ENCODE assay signal across 7 mouse cellular contexts in genomic region chr8:70863956-70864711, GRCm38 (mm10). TPM values are rescaled to one million over a fixed set of nuclear protein-coding genes. Genes with fewer than 3 reads are reported as not detected.
A peak's percentile ranks its signal among the peaks of the same experiment; 100 is the strongest.
DNase-seq lines count a peak whose midpoint lies in the region; ATAC-seq lines count a peak whose summit lies in the region.

No protein-coding gene starts in this region.

- H3K4me1 ChIP-seq in lung, embryonic 16.5 days (replicated peaks; ENCODE audit: control insufficient read depth, insufficient read depth, low read length) = peaks cover 26% of the 10 kb centered on the region
- H3K4me1 ChIP-seq in heart, embryonic 16.5 days (ENCODE audit: control insufficient read depth, insufficient read depth, low read length) = peaks cover 30% of the 10 kb centered on the region
- peaks cover 42% of the 10 kb centered on the region for H3K4me1 ChIP-seq in liver, embryonic 11.5 days (replicated peaks; ENCODE audit: control insufficient read depth, insufficient read depth, low read length)

- H3K36me3 ChIP-seq in lung, embryonic 16.5 days (ENCODE audit: control insufficient read depth, insufficient read depth, low read length) = no peaks in the 10 kb centered on the region; the same call in 1 of the 2 replicates
- no peaks in the 10 kb centered on the region for H3K36me3 ChIP-seq in heart, embryonic 16.5 days (ENCODE audit: control insufficient read depth, insufficient read depth)
- H3K36me3 ChIP-seq in liver, embryonic 11.5 days (ENCODE audit: control insufficient read depth, insufficient read depth, low read length) = no peaks in the 10 kb centered on the region; the same call in 1 of the 2 replicates
- no peaks in the 10 kb centered on the region for H3K36me3 ChIP-seq in splenic B cell, adult 2 months (ENCODE audit: control insufficient read depth, insufficient read depth, low read length, poor library complexity, severe bottlenecking)

- H3K9me3 ChIP-seq in lung, embryonic 16.5 days (ENCODE audit: control insufficient read depth, low read length) = no peaks in the 10 kb centered on the region
- H3K9me3 ChIP-seq in heart, embryonic 16.5 days (replicated peaks; ENCODE audit: control insufficient read depth, low read length) = no peaks in the 10 kb centered on the region
- no peaks in the 10 kb centered on the region for H3K9me3 ChIP-seq in liver, embryonic 11.5 days (ENCODE audit: control insufficient read depth, low read length)

- ATAC-seq in lung, embryonic 16.5 days (ENCODE audit: low read depth) = no peak
- ATAC-seq in heart, embryonic 16.5 days (replicated peaks; ENCODE audit: extremely low read depth, insufficient read depth, low FRiP score) = no peak
- no peak for ATAC-seq in liver, embryonic 11.5 days (replicated peaks; ENCODE audit: low FRiP score)
- no peak for ATAC-seq in granulocyte monocyte progenitor cell, adult 5-6 weeks (replicated peaks; ENCODE audit: poor library complexity, severe bottlenecking)

- 1% methylated on average over 46 of the region's 46 CpGs for WGBS in lung, embryonic 16.5 days
- WGBS in heart, embryonic 16.5 days = 1% methylated on average over 46 of the region's 46 CpGs
- 2% methylated on average over 46 of the region's 46 CpGs for WGBS in liver, embryonic 11.5 days

- no peak for DNase-seq in lung, postnatal 10 days
- peak; percentile 48 to 63 for DNase-seq in cerebellum, postnatal 25 days
- no peak for DNase-seq in liver, embryonic 11.5 days (ENCODE audit: low spot score)
- peak; percentile 46 for DNase-seq in splenic B cell, adult 2 months (ENCODE audit: low read depth, low spot score)

- H3K9ac ChIP-seq in lung, embryonic 16.5 days (ENCODE audit: low read length) = peak overlapping the region; percentile 20
- H3K9ac ChIP-seq in heart, embryonic 16.5 days (ENCODE audit: low read length) = peak overlapping the region; percentile 78
- H3K9ac ChIP-seq in liver, embryonic 11.5 days (ENCODE audit: low read depth, low read length) = peak overlapping the region; percentile 17; the same call in 1 of the 2 replicates

- H3K4me2 ChIP-seq in lung, embryonic 16.5 days (ENCODE audit: low read depth, low read length) = peak overlapping the region; percentile 64
- H3K4me2 ChIP-seq in heart, embryonic 16.5 days (ENCODE audit: low read depth, low read length) = peak overlapping the region; percentile 79
- peak overlapping the region; percentile 84 for H3K4me2 ChIP-seq in liver, embryonic 11.5 days

- H3K27me3 ChIP-seq in lung, embryonic 16.5 days (ENCODE audit: control insufficient read depth, insufficient read depth, low read depth, low read length) = peaks cover 29% of the 10 kb centered on the region
- peaks cover 19% of the 10 kb centered on the region for H3K27me3 ChIP-seq in heart, embryonic 16.5 days (ENCODE audit: control insufficient read depth, insufficient read depth, low read length)
- H3K27me3 ChIP-seq in liver, embryonic 11.5 days (replicated peaks; ENCODE audit: control insufficient read depth, insufficient read depth, low read length) = peaks cover 45% of the 10 kb centered on the region
- H3K27me3 ChIP-seq in splenic B cell, adult 2 months (ENCODE audit: control insufficient read depth, insufficient read depth, low read length, poor library complexity, severe bottlenecking) = 0 out of 2 replicates have a peak, but pooled peaks cover 1% of the 10 kb centered on the region

- peak overlapping the region; percentile 69 for H3K4me3 ChIP-seq in lung, embryonic 16.5 days (ENCODE audit: low read length)
- peak overlapping the region; percentile 65 for H3K4me3 ChIP-seq in heart, embryonic 16.5 days (ENCODE audit: low read length)
- H3K4me3 ChIP-seq in liver, embryonic 11.5 days (ENCODE audit: low read depth, low read length) = peak overlapping the region; percentile 50

- no peak overlapping the region for H3K27ac ChIP-seq in lung, embryonic 16.5 days (ENCODE audit: low read length)
- peak overlapping the region; percentile 83 for H3K27ac ChIP-seq in heart, embryonic 16.5 days (ENCODE audit: low read length)
- no peak overlapping the region for H3K27ac ChIP-seq in liver, embryonic 11.5 days (ENCODE audit: low read depth, low read length)

RNA-seq across cellular contexts. Expression of gene Kcnn1, which starts 1.1 kb away (rescaled TPM):
- polyA plus RNA-seq in lung, embryonic 16.5 days (2015; fragmentation: Nextera tagmentation; extraction: Ambion mirVana) = 0.40 and 0.99 TPM in 2 replicates
- 4.1 and 4.2 TPM in 2 replicates for polyA plus RNA-seq in heart, embryonic 16.5 days (2015; fragmentation: Nextera tagmentation; extraction: Ambion mirVana)
- polyA plus RNA-seq in liver, embryonic 11.5 days (2014; fragmentation: Nextera tagmentation; extraction: Ambion mirVana) = 0.47 and 0.73 TPM in 2 replicates
- total RNA-seq in granulocyte monocyte progenitor cell, adult 5-6 weeks (2014; fragmentation: Nextera tagmentation) = 0.30 and 0.49 TPM in 2 replicates
- 0.90 and 3.5 TPM in 2 replicates for total RNA-seq in granulocyte monocyte progenitor cell, adult 5-6 weeks (2017)

RNA-seq across cellular contexts. Expression of gene Ccdc124, which starts 9.6 kb away (rescaled TPM):
- 99.2 and 106 TPM in 2 replicates for polyA plus RNA-seq in lung, embryonic 16.5 days (2015; fragmentation: Nextera tagmentation; extraction: Ambion mirVana)
- 82.3 and 91.8 TPM in 2 replicates for polyA plus RNA-seq in heart, embryonic 16.5 days (2015; fragmentation: Nextera tagmentation; extraction: Ambion mirVana)
- 110 and 112 TPM in 2 replicates for polyA plus RNA-seq in liver, embryonic 11.5 days (2014; fragmentation: Nextera tagmentation; extraction: Ambion mirVana)
- total RNA-seq in granulocyte monocyte progenitor cell, adult 5-6 weeks (2014; fragmentation: Nextera tagmentation) = 19.4 and 22.3 TPM in 2 replicates
- 35.9 and 38.9 TPM in 2 replicates for total RNA-seq in granulocyte monocyte progenitor cell, adult 5-6 weeks (2017)

RNA-seq across cellular contexts. Expression of gene Arrdc2, which starts 24.6 kb away (rescaled TPM):
- polyA plus RNA-seq in lung, embryonic 16.5 days (2015; fragmentation: Nextera tagmentation; extraction: Ambion mirVana) = 4.5 and 5.6 TPM in 2 replicates
- 3.7 and 3.8 TPM in 2 replicates for polyA plus RNA-seq in heart, embryonic 16.5 days (2015; fragmentation: Nextera tagmentation; extraction: Ambion mirVana)
- 13.4 and 14.5 TPM in 2 replicates for polyA plus RNA-seq in liver, embryonic 11.5 days (2014; fragmentation: Nextera tagmentation; extraction: Ambion mirVana)
- 5.0 and 16.1 TPM in 2 replicates for total RNA-seq in granulocyte monocyte progenitor cell, adult 5-6 weeks (2014; fragmentation: Nextera tagmentation)
- total RNA-seq in granulocyte monocyte progenitor cell, adult 5-6 weeks (2017) = 4.7 and 8.7 TPM in 2 replicates

RNA-seq across cellular contexts. Expression of gene Slc5a5, which starts 28.4 kb away (rescaled TPM):
- 0.13 and 0.16 TPM in 2 replicates for polyA plus RNA-seq in lung, embryonic 16.5 days (2015; fragmentation: Nextera tagmentation; extraction: Ambion mirVana)
- 0.31 and 0.43 TPM in 2 replicates for polyA plus RNA-seq in heart, embryonic 16.5 days (2015; fragmentation: Nextera tagmentation; extraction: Ambion mirVana)
- polyA plus RNA-seq in liver, embryonic 11.5 days (2014; fragmentation: Nextera tagmentation; extraction: Ambion mirVana) = 0.18 and 0.34 TPM in 2 replicates
- total RNA-seq in granulocyte monocyte progenitor cell, adult 5-6 weeks (2014; fragmentation: Nextera tagmentation) = not detected in 2 replicates
- total RNA-seq in granulocyte monocyte progenitor cell, adult 5-6 weeks (2017) = 0.15 TPM in 1 of 2 replicates, not detected in the other

RNA-seq across cellular contexts. Expression of gene Rpl18a, which starts 33.1 kb away (rescaled TPM):
- polyA plus RNA-seq in lung, embryonic 16.5 days (2015; fragmentation: Nextera tagmentation; extraction: Ambion mirVana) = 5,017 and 5,100 TPM in 2 replicates
- polyA plus RNA-seq in heart, embryonic 16.5 days (2015; fragmentation: Nextera tagmentation; extraction: Ambion mirVana) = 2,334 and 2,733 TPM in 2 replicates
- polyA plus RNA-seq in liver, embryonic 11.5 days (2014; fragmentation: Nextera tagmentation; extraction: Ambion mirVana) = 3,876 and 4,144 TPM in 2 replicates
- total RNA-seq in granulocyte monocyte progenitor cell, adult 5-6 weeks (2014; fragmentation: Nextera tagmentation) = 5,658 and 6,549 TPM in 2 replicates
- total RNA-seq in granulocyte monocyte progenitor cell, adult 5-6 weeks (2017) = 2,742 and 3,425 TPM in 2 replicates

Comparison
In these comparisons a context has a peak if more than half of its experiments do, and no peak if none do; other contexts are left out.
1. H3K9ac ChIP-seq: peak in every context shown above with its lines; median percentile 78 in heart, embryonic 16.5 days; 20 in lung, embryonic 16.5 days; 17 in liver, embryonic 11.5 days.
2. DNase-seq: peak in cerebellum, postnatal 25 days (2 of 2) and splenic B cell, adult 2 months (single experiment); none in lung, postnatal 10 days (single experiment) and liver, embryonic 11.5 days (single experiment).
3. Peak in every context shown above with its lines, with median percentiles within 50 percentile points of each other: H3K4me2 ChIP-seq and H3K4me3 ChIP-seq.